Mouse (Mus musculus): Measurements from ENCODE around the gene Btd. TPM values are rescaled to one million over a fixed set of nuclear protein-coding genes. Genes with fewer than 3 reads are reported as not detected.

Gene Btd
- polyA plus RNA-seq, 1 experiment from 2014 or later: 28.6 TPM

DNA sequence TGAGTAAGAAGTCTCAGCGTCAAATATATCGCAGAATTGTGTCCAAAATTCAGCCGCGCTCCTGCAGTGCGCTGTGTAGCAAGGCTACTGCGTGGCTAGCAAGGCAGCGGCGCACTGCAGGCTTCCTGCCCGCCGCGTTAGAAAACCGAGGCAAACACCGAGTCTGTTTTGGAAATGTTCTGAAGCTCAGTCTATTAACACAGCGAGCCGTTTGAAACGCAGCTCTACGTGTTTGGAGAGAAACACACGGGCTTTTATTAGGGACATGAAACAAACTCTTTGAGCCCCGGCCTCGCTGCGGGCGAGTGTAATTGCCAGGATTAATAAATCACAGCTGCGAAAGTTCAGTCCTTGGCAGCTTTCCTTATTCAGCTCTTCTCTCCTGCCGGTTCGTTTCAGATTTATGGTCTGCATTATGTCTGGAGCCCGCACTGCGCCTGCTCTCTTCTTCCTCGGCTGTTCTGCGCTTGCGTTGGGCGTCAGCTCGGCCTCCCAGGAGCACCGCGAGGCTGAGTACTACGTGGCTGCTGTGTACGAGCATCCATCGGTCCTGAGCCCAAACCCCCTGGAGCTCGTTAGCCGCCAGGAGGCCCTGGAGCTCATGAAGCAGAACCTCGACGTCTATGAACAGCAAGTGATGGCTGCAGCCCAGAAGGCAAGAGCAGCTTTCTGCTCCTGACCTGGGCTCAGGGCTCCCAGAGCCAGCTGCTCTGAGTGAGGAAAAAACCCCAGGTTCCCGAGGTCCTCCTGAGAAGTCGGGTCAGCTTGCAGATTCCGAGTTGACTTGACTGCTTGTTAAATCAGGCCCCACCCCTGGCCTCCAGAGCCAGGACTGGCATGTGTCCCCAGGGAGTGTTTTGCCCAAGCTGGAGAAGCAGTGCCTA, 21.1 kb downstream of the Btd start:
- 4% methylated on average over 44 of the region's 44 CpGs for WGBS
- H3K27me3 ChIP-seq (ENCODE audit: control insufficient read depth, insufficient read depth, low read depth, low read length): no peaks in the 10 kb centered on the region
- peak overlapping the region; percentile 81 for H3K4me2 ChIP-seq (ENCODE audit: low read depth, low read length)
- peak; percentile 87 for ATAC-seq (ENCODE audit: low read depth)
- no peaks in the 10 kb centered on the region for H3K9me3 ChIP-seq (ENCODE audit: control insufficient read depth, low read length)
- peaks cover 1% of the 10 kb centered on the region; the same call in 1 of the 2 replicates for H3K36me3 ChIP-seq (ENCODE audit: control insufficient read depth, insufficient read depth, low read length)
- peak overlapping the region; percentile 48 for H3K4me3 ChIP-seq (ENCODE audit: low read length)
- H3K4me1 ChIP-seq (replicated peaks; ENCODE audit: control insufficient read depth, insufficient read depth, low read length): peaks cover 57% of the 10 kb centered on the region
- peak overlapping the region; percentile 96 for H3K27ac ChIP-seq (ENCODE audit: low read length)
- H3K9ac ChIP-seq (ENCODE audit: low read length): peak overlapping the region; percentile 69

DNA sequence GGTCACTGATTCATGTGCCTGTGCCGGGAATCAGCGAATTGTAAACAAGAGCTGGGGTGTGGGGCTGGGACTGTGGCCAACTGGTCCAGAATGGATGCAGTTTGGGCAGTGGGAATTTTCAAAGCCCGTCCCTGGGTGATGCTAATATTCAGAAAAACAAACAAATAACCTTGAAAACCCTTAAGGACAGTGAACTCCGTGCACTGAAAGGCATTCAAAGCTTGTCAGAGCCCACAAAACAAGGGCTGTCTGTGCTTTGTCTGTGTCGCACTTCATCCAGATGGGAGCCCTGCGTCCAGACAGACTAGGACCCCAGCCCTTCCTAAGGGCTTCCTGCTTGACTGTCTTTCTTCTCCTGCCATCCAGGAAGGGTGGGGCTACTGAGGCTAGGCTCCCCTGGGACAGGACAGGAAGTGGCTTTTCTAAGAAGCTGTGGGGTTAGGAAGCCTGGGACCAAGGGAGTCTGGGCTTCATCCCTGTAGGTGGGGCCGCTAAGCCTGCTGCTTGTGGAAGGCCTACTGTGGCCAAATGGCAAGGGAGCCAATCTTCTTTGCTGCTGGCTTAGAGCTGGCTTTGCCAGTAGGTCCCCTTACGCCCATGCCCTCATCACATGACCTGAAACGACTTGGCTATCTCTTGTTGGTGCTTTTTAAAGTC, 21.9 kb downstream of the Btd start:
- peak overlapping the region; percentile 48 for H3K4me3 ChIP-seq (ENCODE audit: low read length)
- H3K9ac ChIP-seq (ENCODE audit: low read length): peak overlapping the region; percentile 69
- peaks cover 52% of the 10 kb centered on the region for H3K4me1 ChIP-seq (replicated peaks; ENCODE audit: control insufficient read depth, insufficient read depth, low read length)
- peak overlapping the region; percentile 96 for H3K27ac ChIP-seq (ENCODE audit: low read length)
- peaks cover 5% of the 10 kb centered on the region for H3K36me3 ChIP-seq (ENCODE audit: control insufficient read depth, insufficient read depth, low read length)
- peak; percentile 67 for ATAC-seq (ENCODE audit: low read depth)
- WGBS: 25% methylated on average over 9 of the region's 9 CpGs
- H3K4me2 ChIP-seq (ENCODE audit: low read depth, low read length): peak overlapping the region; percentile 81
- no peaks in the 10 kb centered on the region for H3K9me3 ChIP-seq (ENCODE audit: control insufficient read depth, low read length)
- H3K27me3 ChIP-seq (ENCODE audit: control insufficient read depth, insufficient read depth, low read depth, low read length): no peaks in the 10 kb centered on the region

DNA sequence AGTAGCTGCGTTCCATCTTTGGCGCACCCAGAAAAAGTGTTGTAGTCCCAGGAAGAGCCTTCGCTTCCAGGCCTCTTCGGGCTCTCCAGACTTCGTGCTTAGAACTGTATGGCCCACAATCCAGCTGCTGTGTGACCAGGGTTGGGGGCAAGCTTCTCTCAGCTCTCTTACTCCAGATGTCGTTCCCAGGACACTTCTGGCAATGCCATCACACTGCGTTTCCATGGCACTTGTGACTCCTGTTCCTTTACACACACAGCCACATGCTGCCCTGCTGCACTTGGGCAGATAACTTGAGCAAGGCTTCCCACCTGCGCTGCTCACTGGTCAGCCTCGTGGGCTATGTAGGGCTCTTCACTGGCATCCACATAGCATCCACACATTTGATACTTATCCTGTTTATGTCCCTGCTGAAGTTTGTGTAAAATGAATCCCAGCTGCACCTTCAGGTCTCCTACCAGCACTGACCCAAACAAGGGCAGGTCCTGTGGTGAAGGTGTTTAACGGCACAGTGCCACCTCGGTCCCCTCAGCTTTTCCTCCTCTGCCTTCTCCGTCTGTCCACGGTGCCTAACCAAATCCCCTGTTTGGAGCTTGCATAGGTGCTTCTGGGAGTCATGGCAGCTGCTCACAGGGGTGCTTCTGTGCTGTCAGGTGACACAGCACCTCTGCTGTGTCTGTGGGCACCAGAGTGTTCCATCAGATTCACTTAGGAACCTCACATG, 22.7 kb downstream of the Btd start:
- Histone ChIP-seq H3K36me3 (ENCODE audit: control insufficient read depth, insufficient read depth, low read length) (peaks cover 5% of the 10 kb centered on the region), H3K4me1 (replicated peaks; ENCODE audit: control insufficient read depth, insufficient read depth, low read length) (peaks cover 52% of the 10 kb centered on the region), H3K4me3 (ENCODE audit: low read length) (no peak overlapping the region), H3K9me3 (ENCODE audit: control insufficient read depth, low read length) (no peaks in the 10 kb centered on the region), H3K9ac (ENCODE audit: low read length) (no peak overlapping the region), H3K4me2 (ENCODE audit: low read depth, low read length) (no peak overlapping the region), H3K27ac (ENCODE audit: low read length) (peak overlapping the region; percentile 96), H3K27me3 (ENCODE audit: control insufficient read depth, insufficient read depth, low read depth, low read length) (no peaks in the 10 kb centered on the region)
- no peak for ATAC-seq (ENCODE audit: low read depth)
- 73% methylated on average over 13 of the region's 13 CpGs for WGBS

DNA sequence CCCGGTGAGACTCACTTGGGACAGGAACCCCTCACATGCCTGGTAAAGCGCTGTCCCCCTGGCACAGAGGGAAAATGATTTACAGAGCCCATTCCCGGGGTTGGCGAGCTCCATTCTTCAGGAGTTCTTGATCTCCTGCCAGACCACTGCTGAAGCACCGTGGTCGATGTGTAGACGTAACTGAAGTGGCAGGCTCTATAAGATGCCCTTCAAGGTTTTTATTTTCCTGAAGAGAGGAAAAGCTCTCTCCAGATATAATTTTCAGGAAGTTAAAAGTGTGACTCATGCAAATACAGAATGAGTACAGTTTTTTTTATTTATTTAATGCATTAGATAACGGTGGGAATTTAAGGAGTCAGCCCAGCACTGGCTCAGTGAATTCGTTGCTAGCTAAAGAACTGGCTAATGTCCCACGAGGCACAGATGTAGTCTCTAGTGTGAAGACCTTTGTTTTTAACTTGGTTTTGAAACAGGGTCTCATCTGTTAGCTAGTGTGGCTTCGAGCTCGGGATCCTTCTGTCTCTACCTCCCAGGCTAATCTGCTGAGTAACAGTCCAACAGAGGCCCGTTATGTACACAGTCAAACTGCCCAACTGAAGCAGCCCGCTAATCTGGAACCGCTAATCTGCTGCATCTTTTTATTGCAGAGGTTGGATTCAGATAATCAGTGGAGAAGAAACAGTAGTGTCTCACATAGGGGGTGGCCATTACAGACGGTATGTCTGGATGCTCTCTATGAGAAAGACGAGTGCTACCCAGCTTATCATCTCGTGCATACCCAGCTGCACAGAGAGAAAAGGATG, 23.5 kb downstream of the Btd start:
- Histone ChIP-seq H3K27me3 (ENCODE audit: control insufficient read depth, insufficient read depth, low read depth, low read length) (no peaks in the 10 kb centered on the region), H3K4me3 (ENCODE audit: low read length) (no peak overlapping the region), H3K9ac (ENCODE audit: low read length) (no peak overlapping the region), H3K4me2 (ENCODE audit: low read depth, low read length) (no peak overlapping the region), H3K27ac (ENCODE audit: low read length) (peak overlapping the region; percentile 50; the same call in 1 of the 2 replicates), H3K4me1 (replicated peaks; ENCODE audit: control insufficient read depth, insufficient read depth, low read length) (peaks cover 57% of the 10 kb centered on the region), H3K9me3 (ENCODE audit: control insufficient read depth, low read length) (no peaks in the 10 kb centered on the region), H3K36me3 (ENCODE audit: control insufficient read depth, insufficient read depth, low read length) (peaks cover 5% of the 10 kb centered on the region)
- 36% methylated on average over 18 of the region's 18 CpGs for WGBS
- ATAC-seq (ENCODE audit: low read depth): 0 out of 2 replicates have a peak, but pooled peaks have one; percentile 2

DNA sequence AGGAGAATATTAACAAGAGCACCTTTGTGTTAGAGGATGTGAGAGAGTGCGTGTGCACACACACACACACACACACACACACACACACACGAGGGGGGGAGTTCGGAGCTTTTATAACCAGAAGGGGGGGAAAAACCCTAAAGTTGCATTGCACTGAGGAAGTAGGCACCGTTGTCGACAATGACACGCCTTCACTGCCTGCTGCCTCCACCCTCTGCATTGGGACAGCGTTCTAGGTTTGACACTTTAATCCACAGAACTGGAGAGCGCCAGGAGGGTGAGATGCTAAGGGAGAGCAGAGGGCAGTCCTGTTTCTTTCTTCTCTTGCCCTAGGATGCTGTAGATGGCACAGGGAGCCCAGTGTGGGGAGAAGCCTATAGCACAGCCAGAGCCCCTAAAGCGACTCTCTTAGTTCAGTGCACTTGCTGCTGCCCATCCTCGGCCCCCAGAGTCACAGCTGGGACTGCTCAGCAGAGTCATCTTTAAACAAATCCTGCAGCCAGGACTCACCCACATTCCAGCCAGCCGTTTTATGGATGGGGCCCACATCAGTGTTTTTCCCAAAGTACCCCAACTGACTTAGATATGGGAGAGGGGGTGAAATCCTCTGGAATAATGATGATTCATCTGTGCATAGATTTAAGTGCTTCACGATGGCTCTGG, 24.2 kb downstream of the Btd start:
- no peak for ATAC-seq (ENCODE audit: low read depth)
- H3K4me1 ChIP-seq (replicated peaks; ENCODE audit: control insufficient read depth, insufficient read depth, low read length): peaks cover 52% of the 10 kb centered on the region
- no peak overlapping the region for H3K4me2 ChIP-seq (ENCODE audit: low read depth, low read length)
- H3K9me3 ChIP-seq (ENCODE audit: control insufficient read depth, low read length): no peaks in the 10 kb centered on the region
- no peak overlapping the region for H3K27ac ChIP-seq (ENCODE audit: low read length)
- H3K4me3 ChIP-seq (ENCODE audit: low read length): no peak overlapping the region
- 46% methylated on average over 12 of the region's 12 CpGs for WGBS
- H3K36me3 ChIP-seq (ENCODE audit: control insufficient read depth, insufficient read depth, low read length): peaks cover 5% of the 10 kb centered on the region
- no peaks in the 10 kb centered on the region for H3K27me3 ChIP-seq (ENCODE audit: control insufficient read depth, insufficient read depth, low read depth, low read length)
- no peak overlapping the region for H3K9ac ChIP-seq (ENCODE audit: low read length)

DNA sequence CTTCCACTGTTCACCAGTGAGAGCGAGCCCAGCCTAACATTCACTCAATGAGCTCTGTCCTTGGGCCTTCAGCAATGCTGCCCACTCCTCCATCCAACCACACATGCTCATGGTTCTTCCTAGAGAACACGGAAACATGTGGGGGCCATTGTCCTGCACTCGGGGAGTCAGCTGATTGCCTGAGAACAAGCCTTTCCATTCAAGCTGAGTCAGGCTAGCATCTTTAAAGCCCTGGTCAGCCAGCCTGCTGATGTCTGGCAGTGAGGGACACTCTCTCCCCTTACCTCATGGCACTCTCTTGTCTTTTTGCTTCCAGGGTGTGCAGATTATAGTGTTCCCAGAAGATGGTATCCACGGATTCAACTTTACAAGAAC, 24.7 kb downstream of the Btd start:
- Histone ChIP-seq H3K4me2 (ENCODE audit: low read depth, low read length) (no peak overlapping the region), H3K27ac (ENCODE audit: low read length) (no peak overlapping the region), H3K27me3 (ENCODE audit: control insufficient read depth, insufficient read depth, low read depth, low read length) (no peaks in the 10 kb centered on the region), H3K4me1 (replicated peaks; ENCODE audit: control insufficient read depth, insufficient read depth, low read length) (peaks cover 49% of the 10 kb centered on the region), H3K4me3 (ENCODE audit: low read length) (no peak overlapping the region), H3K36me3 (ENCODE audit: control insufficient read depth, insufficient read depth, low read length) (peaks cover 5% of the 10 kb centered on the region), H3K9me3 (ENCODE audit: control insufficient read depth, low read length) (no peaks in the 10 kb centered on the region), H3K9ac (ENCODE audit: low read length) (no peak overlapping the region)
- no peak for ATAC-seq (ENCODE audit: low read depth)
- WGBS: 76% methylated on average over 4 of the region's 4 CpGs

DNA sequence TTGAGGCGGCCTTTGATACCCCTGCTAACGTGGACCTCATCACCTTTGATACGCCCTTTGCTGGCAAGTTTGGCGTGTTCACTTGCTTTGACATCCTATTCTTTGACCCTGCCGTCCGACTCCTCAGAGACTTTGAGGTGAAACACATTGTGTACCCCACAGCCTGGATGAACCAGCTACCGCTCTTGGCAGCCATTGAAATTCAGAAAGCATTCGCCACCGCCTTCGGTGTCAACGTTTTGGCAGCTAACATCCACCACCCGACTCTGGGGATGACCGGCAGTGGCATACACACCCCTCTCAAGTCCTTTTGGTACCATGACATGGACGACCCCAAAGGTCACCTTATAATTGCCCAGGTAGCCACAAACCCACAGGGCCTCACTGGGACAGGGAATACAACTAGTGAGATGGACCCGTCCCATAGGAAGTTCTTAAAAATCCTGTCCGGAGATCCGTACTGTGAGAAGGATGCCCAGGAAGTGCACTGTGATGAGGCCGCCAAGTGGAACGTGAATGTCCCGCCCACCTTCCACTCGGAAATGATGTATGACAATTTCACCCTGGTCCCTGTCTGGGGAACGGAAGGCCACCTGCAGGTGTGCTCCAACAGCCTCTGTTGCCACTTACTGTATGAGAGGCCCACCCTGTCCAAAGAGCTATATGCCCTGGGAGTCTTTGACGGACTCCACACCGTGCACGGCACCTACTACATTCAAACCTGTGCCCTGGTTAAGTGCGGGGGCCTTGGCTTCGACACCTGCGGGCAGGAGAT, 26.3 kb downstream of the Btd start:
- Histone ChIP-seq H3K27me3 (ENCODE audit: control insufficient read depth, insufficient read depth, low read depth, low read length) (no peaks in the 10 kb centered on the region), H3K4me1 (replicated peaks; ENCODE audit: control insufficient read depth, insufficient read depth, low read length) (peaks cover 48% of the 10 kb centered on the region), H3K36me3 (ENCODE audit: control insufficient read depth, insufficient read depth, low read length) (peaks cover 5% of the 10 kb centered on the region), H3K9ac (ENCODE audit: low read length) (no peak overlapping the region), H3K27ac (ENCODE audit: low read length) (no peak overlapping the region), H3K4me3 (ENCODE audit: low read length) (no peak overlapping the region), H3K4me2 (ENCODE audit: low read depth, low read length) (no peak overlapping the region), H3K9me3 (ENCODE audit: control insufficient read depth, low read length) (no peaks in the 10 kb centered on the region)
- 93% methylated on average over 28 of the region's 28 CpGs for whole genome bisulfite sequencing
- no peak for ATAC-seq (ENCODE audit: low read depth)

DNA sequence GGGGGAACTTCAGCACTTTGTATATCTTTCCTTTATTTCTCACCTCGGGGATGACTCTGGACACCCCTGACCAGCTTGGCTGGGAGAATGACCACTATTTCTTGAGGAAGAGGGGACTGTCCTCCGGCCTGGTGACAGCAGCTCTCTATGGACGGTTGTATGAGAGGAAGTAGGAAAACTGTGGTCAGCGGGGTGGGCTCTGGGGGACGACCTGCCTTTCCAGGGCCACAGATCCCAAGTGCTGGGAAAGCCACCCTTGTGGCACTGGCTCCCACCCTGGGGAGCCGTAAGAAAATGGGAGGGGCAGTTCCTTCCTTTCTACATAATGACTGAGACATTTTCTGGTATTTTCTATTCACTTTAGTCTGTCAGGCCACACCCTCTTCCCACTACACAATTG, 26.9 kb downstream of the Btd start:
- no peak for ATAC-seq (ENCODE audit: low read depth)
- H3K4me2 ChIP-seq (ENCODE audit: low read depth, low read length): no peak overlapping the region
- 77% methylated on average over 6 of the region's 6 CpGs for WGBS
- peaks cover 5% of the 10 kb centered on the region for H3K36me3 ChIP-seq (ENCODE audit: control insufficient read depth, insufficient read depth, low read length)
- no peak overlapping the region for H3K4me3 ChIP-seq (ENCODE audit: low read length)
- no peaks in the 10 kb centered on the region for H3K9me3 ChIP-seq (ENCODE audit: control insufficient read depth, low read length)
- peaks cover 42% of the 10 kb centered on the region for H3K4me1 ChIP-seq (replicated peaks; ENCODE audit: control insufficient read depth, insufficient read depth, low read length)
- H3K27ac ChIP-seq (ENCODE audit: low read length): no peak overlapping the region
- no peaks in the 10 kb centered on the region for H3K27me3 ChIP-seq (ENCODE audit: control insufficient read depth, insufficient read depth, low read depth, low read length)
- H3K9ac ChIP-seq (ENCODE audit: low read length): no peak overlapping the region
